Mouse (Mus musculus) cerebellum, adult 9-10 months (tissue): ENCODE measurements around the gene Spen.
"Not testable (repeated sequence)": the region's sequence is repeated elsewhere in the genome, so short reads cannot be mapped to it uniquely, and the experiment has no call there.

Experiments
- DNase-seq: peaks from one replicate; pipeline ENCODE4 v3.0.0; 2022

Spen gene

GRCm38 (mm10) chr4:141538408-141539212 lies at the start of gene Spen:
Gene Spen, minus strand, starts transcription at chr4:141538597.
- DNase-seq, result peak; percentile 92

DNA sequence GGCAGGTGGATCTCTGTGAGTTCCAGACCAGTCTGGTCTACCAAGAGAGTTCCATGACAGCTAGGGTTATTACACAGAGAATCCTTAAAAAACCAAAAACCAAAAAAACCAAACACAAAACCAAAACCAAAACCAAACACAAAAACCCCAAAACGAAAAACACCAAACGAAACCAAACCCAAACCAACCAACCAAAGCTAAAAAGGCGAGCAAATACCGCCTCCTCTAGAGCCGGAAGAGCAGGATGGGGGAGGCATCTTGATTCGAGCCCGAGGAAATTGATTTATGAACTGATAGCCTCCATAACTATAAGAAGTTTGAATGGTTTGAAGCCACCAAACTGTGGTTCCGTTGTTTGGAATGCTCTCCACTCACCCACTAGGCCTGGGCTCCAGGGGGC lies 45.5 kb upstream of the Spen start:
- DNase-seq, result no peak

DNA sequence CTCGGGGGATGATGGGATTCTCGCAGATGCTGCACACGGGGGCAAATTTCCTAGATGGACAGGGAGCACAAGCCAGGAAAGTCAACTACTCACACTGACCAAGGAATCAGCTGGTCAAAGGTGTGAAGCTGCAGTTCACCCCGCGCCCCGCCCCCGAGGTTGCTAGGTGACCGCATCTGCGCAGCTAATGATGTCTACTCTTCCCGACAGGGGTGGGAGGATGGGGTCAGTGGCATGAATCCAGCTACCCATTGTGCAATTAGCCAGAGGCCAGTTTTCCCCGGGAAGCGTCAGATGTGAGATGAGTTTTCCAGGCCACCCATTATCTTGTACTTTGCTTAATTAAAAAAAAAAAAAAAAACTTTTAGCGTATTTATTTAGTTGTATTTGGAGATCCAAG lies 42.7 kb upstream of the Spen start:
- no peak for DNase-seq

DNA sequence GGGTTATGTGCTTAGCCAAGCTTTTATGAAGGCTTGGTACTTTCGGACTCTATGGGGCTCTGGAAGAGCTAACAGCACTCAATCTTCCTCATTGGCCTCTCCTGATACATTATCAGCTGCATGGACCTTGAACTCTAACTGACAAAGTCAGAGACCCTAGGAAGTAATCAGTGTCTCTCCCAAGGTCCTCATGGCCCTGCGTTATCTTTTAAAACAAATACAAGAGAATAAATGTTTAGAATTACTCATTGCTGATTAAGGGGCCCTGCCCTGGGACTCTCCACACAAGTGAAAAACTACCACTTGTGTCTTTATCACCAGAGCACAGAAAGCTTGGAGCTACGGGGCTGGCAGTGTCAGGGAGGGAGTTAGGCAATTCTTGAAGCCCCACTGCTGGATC lies 40.4 kb upstream of the Spen start:
- no peak for DNase-seq

DNA sequence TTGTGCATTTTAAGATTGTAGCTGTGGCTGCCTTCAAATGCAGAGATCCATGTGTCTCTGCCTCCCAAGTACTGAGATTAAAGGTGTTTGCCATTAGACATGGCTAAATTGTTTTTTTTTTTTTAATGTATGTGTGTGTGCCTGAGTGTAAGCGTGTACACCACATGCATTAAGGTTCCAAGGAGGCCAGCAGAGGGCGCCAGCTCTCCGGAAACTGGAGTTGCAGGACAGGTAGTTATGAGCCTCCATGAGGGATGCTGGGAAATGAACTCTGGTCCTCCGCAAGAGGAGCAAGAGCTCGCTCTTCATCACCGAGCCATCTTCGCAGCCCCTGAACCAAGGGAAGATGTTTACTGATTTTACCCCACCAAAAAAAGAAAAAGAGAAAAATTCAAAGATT lies 38.5 kb upstream of the Spen start:
- no peak for DNase-seq

DNA sequence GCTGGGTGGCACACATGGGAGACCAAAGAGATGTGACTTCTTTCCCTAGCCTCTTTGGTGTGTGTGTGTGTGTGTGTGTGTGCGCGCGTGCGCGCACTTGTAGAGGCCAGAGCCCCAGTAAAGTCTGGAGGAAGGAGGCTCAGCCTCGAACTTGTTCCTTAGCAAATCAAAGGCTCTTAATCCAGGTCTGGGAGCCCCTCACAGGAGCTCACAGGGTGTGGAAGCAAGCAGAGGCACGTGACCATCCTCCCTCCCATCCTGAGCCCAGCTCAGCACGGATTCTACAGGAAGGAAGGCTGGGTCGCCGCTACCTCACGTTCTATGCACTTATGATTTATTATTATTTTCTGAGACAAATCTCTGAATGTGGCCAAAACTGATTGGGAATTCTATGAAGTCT lies 38.0 kb upstream of the Spen start:
- no peak for DNase-seq

DNA sequence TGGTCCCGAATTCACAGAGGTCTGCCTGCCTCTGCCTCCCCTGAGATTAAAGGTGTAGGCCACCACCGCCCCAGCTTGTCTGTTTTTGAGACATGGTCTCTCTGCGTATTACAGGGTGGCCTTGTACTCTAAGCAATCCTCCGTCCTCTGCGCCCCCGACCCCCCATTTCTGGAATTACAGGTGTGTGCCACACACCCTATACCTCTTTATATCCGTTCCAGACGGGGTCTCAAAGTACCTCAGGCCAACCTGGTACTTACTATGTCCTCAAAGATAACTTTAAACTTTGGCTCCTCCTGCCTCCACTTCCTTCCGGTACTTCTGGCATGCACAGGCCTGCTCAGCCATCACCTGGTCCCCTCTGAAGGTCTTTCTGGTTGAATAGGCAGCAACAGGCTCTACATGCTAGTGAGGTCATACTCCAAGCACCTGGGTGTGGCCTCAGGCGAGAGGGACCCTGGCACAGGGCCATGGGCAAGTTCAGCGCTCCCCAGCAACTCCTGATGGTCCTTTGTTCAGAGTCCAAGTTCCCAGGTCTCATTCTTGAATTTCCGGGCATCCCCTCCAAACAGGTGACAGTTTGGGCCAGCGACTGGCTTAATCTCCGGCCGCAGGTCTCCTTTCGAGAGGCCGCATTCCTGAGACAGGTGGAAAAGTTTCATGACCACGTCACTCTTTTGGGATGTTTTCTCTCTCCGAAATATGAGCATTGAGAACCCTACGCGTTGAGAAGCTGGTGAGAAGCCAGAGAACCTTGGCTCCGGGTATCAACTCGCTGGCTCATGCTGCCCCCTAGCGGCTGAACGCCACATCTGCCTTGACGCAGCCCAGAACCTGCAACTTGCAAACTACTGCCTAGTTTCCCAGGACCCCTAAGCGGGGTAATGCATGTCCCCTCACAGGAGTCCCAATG lies 36.6 kb upstream of the Spen start:
- peak; percentile 74 for DNase-seq

GRCm38 (mm10) chr4:141573359-141573966 lies 35.1 kb upstream of the Spen start:
- DNase-seq, result no peak

DNA sequence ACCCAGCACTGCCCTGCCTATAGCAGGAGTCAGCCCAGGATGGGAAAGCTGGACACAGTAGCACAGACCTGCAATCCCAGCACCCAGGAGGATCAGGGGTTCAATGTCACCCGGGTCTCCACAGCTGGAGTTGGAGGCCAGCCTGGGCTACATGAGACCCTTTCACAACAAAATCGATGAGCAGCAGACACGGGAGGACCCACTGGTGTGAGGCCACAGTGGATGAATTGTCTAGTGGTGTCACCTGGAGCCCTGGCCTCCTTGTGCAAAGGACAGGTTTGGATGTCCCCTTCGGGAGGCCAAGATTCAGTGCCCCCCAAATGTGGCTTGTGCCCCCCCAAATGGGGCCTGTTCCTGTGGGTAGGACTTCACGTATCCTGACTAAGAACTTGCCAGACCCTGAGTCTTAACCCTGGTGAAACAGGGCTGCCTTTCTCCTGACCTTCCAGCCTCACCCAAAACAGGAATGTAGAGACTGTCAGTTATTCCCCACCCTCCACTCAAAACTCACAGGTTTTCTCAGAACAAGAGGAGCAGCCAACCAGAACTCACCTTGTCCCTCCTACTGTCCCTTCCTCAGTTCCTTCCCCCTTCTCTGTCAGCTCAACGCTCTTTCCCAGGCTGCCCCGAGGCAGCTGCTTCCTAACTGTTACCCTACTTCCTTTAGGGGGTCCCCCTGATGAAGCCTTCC lies 34.4 kb upstream of the Spen start:
- DNase-seq, result no peak

GRCm38 (mm10) chr4:141571934-141572333 lies 33.5 kb upstream of the Spen start:
- no peak for DNase-seq

GRCm38 (mm10) chr4:141571337-141571739 lies 32.9 kb upstream of the Spen start:
- no peak for DNase-seq

- DNase-seq, result no peak
These were observed 32.4 kb upstream of the Spen start for GRCm38 (mm10) chr4:141570821-141571220.

DNA sequence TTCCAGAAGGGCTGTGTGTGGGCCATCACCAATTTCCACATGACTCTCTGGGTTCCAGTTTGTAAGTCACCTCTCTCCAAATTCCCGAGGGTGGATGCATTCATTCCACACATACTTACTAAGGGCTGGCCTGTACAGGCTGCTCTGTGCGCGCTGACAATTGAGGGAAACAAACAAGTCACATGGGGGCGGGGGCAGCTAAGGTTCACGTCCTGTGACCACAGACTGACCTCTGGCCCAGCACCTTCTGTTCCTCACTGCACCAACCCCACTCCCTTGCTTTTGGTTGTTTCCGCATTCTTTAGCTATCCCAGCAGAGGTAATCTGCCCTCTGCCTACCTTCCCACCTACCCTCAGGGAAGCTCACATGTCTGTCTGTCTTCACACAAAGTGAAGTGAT lies 31.6 kb upstream of the Spen start:
- no peak for DNase-seq

GRCm38 (mm10) chr4:141568966-141569365 lies 30.6 kb upstream of the Spen start:
- no peak for DNase-seq

GRCm38 (mm10) chr4:141567174-141567573 lies 28.8 kb upstream of the Spen start:
- DNase-seq, result not testable (repeated sequence)

DNA sequence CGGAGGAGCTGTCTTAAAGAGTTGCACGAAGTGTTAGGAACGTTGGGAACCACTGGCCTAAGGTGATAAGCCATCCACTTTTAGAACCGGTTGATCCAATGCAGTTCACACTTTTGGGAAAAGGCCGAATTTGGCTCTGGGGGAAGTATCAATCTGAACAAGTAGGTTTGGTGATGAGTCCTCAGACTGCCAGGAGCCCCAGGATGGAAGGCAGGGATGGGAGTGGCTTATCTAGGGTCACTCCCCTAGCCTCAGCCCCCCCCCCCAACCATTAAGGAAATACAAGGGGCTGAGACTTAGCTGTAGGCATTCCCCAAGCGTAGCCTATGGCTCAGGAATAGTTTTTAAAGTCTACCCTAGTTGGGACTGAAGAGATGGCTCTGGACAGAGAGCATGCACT lies 27.8 kb upstream of the Spen start:
- DNase-seq, result no peak

- DNase-seq, result no peak
These were observed 26.9 kb upstream of the Spen start for GRCm38 (mm10) chr4:141565325-141565724.

GRCm38 (mm10) chr4:141564660-141565059 lies 26.3 kb upstream of the Spen start:
- no peak for DNase-seq

- no peak for DNase-seq
These were observed 25.8 kb upstream of the Spen start for GRCm38 (mm10) chr4:141564209-141564608.

DNA sequence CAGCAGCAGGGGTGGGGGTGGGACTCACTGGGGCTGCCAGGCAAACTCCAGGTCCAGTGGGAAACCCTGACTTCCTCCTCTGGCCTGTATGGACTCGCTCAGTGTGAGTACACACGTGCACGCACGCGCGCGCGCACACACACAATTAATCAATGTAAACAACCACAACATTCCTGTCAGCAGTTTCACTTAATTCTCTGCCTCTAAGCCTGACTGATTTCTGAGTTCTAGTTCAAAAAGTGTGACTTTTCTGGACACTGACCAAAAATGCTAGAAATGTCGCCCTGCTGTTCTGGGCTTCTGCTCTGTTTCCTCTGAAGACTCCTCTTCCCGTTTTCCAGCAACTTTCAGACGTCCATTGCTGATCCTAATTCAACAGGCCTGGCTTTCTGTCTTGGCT lies 23.9 kb upstream of the Spen start:
- DNase-seq, result no peak

GRCm38 (mm10) chr4:141561331-141561919 lies 23.0 kb upstream of the Spen start:
- DNase-seq, result peak; percentile 23

GRCm38 (mm10) chr4:141559898-141560263 lies 21.5 kb upstream of the Spen start:
- peak; percentile 90 for DNase-seq
